Mouse (Mus musculus): Measurements from ENCODE around the gene Rmi2. TPM values are rescaled to one million over a fixed set of nuclear protein-coding genes. Genes with fewer than 3 reads are reported as not detected.

Gene Rmi2
- 1.1 to 1.8 TPM (median 1.2 TPM) in 4 replicates for total RNA-seq (2023; ENCODE audit: inconsistent age)

GRCm38 (mm10) chr16:10834911-10835587, at the start of gene Rmi2:
Rmi2 (plus strand) TSS chr16:10835059.

GRCm38 (mm10) chr16:10785371-10786231, 49.3 kb upstream of the Rmi2 start, which contains the start of gene Socs1:
Socs1 (minus strand) TSS chr16:10785536.

GRCm38 (mm10) chr16:10788271-10788670, 46.6 kb upstream of the Rmi2 start, which contains the start of gene Tnp2:
Tnp2 (minus strand) TSS chr16:10788660.

GRCm38 (mm10) chr16:10790702-10791101, 44.2 kb upstream of the Rmi2 start, which contains the start of gene Prm3:
Prm3 (minus strand) TSS chr16:10790914.

GRCm38 (mm10) chr16:10796034-10796433, 38.8 kb upstream of the Rmi2 start, which contains the start of gene Prm2:
Prm2 (minus strand) TSS chr16:10796134.

GRCm38 (mm10) chr16:10805789-10806527, 28.9 kb upstream of the Rmi2 start, which contains the start of gene Prm1:
Prm1 (minus strand) TSS chr16:10805839.

GRCm38 (mm10) chr16:10812865-10813371, 21.9 kb upstream of the Rmi2 start, which contains the start of gene Gm11172:
Gm11172 (plus strand) TSS chr16:10812915.

Other genes with a start within 250 kb of the Rmi2 start
- 3.7 to 4.4 TPM (median 3.9 TPM) in 4 replicates for gene Socs1, start 49.5 kb upstream of the Rmi2 start, total RNA-seq (2023; ENCODE audit: inconsistent age)
- not detected in 4 replicates for gene Tnp2, start 46.4 kb upstream of the Rmi2 start, total RNA-seq (2023; ENCODE audit: inconsistent age)
- not detected in 4 replicates for gene Prm3, start 44.1 kb upstream of the Rmi2 start, total RNA-seq (2023; ENCODE audit: inconsistent age)
- not detected in 4 replicates for gene Prm2, start 38.9 kb upstream of the Rmi2 start, total RNA-seq (2023; ENCODE audit: inconsistent age)
- not detected in 4 replicates for gene Prm1, start 29.2 kb upstream of the Rmi2 start, total RNA-seq (2023; ENCODE audit: inconsistent age)
- gene Gm11172, start 22.1 kb upstream of the Rmi2 start, total RNA-seq (2023; ENCODE audit: inconsistent age), result not detected in 4 replicates
- gene Snn, start 225.9 kb downstream of the Rmi2 start, total RNA-seq (2023; ENCODE audit: inconsistent age), result 203 to 235 TPM (median 229 TPM) in 4 replicates
- gene Litaf, start 231.1 kb downstream of the Rmi2 start, total RNA-seq (2023; ENCODE audit: inconsistent age), result 22.2 to 30.2 TPM (median 27.4 TPM) in 4 replicates